Mouse (Mus musculus) thymus, adult 18-20 months (tissue): Measurements from ENCODE around the gene Rapgef6.
A peak's percentile ranks its signal among the peaks of the same experiment; 100 is the strongest.

Experiments
- DNase-seq, 2 experiments: peaks; one replicate each; pipeline ENCODE4 v3.0.0; 2022; ENCODE audit warnings: mixed read lengths in 2 of 2

Gene Rapgef6

GRCm38 (mm10) chr11:54695951-54696350, 173.3 kb downstream of the Rapgef6 start:
- DNase-seq = no peak

DNA sequence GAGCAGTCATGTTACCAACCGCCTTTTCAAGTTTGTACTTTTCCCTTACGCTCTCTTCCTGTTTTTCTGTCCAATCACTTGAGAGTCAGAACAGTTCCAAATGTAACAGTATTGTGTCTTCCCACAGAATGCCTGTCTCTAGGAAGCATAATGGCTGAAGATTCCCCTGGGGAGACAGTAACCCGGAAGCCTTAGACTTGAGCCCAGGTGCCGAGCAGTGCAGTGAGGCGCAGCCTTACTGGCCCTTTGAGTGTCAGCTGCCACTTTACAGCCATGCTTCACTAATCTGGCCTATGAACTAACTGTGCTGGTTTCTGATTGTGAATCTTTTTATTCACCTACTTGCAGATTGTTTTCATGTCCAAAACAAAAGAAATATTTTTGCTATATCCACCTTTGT, 175.0 kb downstream of the Rapgef6 start:
- DNase-seq = no peak

DNA sequence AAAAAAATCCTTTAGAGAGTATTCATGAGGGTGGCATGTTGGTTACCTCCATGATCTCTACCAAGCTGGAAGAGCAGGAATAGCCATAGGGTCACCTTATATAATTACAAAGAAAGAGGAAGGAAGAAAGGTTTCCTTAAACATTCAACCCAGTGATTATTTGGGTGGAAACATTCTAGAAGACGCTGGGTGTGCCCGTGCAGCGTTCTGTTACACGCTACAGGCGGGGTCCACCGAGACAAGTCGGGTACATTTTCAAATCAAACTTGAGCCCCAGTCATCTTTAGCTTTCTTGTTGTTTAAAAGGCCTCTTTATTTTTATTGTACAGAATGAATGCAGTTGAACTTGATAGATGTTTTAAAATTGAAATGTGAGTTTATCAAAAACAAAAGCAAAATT, 176.0 kb downstream of the Rapgef6 start:
- DNase-seq = no peak

- DNase-seq = no peak
These were observed 177.3 kb downstream of the Rapgef6 start for GRCm38 (mm10) chr11:54699972-54700371.

DNA sequence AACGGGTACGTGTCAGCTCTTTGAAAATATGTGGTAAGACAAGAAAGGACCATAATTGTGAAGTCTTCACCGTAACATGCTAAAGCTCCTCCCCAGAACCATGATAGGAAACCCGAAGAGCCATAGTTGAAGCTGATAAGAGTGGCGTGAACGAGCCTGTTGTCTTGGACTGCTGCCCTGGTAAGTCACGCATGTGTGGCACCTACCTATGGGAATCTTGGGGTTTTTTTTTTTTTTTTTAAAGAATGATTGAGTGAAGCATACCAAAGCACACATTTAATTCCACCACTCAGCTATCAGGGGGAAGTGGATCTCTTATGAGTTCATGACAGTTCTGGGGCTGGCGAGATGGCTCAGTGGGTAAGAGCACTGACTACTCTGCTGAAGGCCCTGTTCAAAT, 179.2 kb downstream of the Rapgef6 start:
- no peak for DNase-seq

DNA sequence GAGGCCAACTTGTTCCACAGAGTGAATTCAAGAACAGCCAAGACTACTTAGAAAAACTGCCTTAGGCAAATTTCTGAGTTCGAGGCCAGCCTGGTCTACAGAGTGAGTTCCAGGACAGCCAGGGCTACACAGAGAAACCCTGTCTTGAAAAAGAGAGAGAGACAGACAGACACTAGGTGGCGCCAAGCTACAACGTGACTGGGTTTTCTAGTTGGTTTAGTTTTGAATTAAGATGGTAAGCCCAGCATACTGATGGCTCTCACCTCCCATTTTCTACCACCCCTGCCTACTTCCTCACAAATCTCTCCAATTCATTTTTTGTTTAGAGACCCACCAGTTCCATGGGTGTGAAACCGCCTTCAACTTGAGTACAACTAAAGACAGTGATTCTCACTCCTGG, 180.7 kb downstream of the Rapgef6 start:
- peak; percentile 34 to 55 for DNase-seq

- DNase-seq = no peak
These were observed 185.5 kb downstream of the Rapgef6 start for GRCm38 (mm10) chr11:54708153-54708552.

- DNase-seq = no peak
These were observed 187.0 kb downstream of the Rapgef6 start for GRCm38 (mm10) chr11:54709645-54710044.

DNA sequence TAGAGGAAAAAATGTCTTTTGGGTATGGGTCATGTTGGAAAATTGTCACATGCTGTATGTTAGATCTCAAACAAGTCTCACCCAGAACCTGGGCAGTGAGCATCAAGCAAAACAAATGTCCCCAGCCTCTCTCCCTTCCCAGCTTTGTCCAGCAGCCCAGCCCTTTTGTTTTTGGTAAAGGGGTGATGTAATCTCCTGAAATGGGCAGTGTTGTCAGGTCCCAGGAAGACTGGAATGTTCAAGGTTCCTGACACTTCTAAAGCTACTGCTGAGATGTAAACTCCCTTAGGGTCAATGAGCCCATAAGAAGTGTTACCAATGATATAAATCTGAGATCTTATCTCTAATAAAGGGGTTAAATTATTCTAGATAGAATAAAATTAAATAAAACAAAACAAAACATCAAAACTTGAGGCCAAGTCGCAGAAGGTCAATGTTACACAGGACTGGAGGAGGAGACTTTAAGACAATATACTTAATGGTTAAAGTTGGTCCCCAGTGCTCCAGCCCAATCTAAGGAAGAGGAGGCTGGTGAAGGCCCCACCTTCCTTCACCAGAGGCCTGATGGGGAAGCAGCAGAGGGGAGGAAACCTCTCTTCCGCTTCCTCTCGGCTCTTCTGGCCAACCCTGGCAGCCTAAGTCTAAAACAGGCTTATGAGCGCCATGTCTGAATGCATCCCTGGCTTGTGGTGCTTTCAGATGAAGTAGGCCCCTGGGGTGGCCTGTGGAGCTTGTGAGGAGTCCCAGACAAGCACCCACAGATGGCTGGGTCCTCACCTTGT, 188.1 kb downstream of the Rapgef6 start:
- DNase-seq = no peak

GRCm38 (mm10) chr11:54712849-54713248, 190.2 kb downstream of the Rapgef6 start:
- no peak for DNase-seq

DNA sequence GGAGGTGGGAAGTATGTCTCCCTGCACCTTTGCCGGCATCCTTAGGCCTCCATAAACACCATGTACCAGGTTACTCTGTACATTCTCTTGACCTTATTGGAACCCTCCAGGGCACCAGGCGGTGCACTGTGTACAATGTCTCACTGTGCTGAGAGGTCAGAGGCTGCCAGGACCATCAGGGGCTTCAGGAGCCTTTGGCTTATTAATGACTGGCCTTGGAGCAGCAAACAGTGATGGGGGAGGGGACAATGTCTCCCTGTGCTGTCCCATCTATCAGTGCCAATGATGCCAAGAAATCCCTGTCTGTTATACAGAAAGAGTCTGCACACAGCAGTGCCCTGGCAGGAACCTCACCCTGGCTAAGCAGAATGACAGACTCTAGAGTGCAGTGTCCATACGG, 195.2 kb downstream of the Rapgef6 start:
- DNase-seq = no peak

DNA sequence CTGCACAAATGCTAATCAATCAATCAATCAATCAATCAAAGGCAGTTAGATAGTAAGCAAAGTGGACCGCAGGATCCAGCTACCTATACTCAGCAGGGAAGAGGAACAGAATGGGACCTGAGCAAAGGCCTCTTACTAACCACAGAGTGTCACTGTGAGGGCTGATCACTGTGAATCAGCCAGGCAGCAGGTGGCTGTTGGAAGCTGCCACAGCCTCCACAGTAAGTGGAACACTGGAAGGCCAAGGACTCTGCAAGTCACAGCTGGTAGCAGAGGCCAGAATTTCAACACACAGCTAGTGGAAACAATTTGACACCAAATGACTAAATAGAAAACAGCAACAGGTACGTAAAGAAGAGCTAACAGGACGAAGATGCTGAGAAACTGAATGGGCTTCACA, 196.0 kb downstream of the Rapgef6 start:
- no peak for DNase-seq

GRCm38 (mm10) chr11:54722057-54722456, 199.4 kb downstream of the Rapgef6 start:
- DNase-seq = no peak

DNA sequence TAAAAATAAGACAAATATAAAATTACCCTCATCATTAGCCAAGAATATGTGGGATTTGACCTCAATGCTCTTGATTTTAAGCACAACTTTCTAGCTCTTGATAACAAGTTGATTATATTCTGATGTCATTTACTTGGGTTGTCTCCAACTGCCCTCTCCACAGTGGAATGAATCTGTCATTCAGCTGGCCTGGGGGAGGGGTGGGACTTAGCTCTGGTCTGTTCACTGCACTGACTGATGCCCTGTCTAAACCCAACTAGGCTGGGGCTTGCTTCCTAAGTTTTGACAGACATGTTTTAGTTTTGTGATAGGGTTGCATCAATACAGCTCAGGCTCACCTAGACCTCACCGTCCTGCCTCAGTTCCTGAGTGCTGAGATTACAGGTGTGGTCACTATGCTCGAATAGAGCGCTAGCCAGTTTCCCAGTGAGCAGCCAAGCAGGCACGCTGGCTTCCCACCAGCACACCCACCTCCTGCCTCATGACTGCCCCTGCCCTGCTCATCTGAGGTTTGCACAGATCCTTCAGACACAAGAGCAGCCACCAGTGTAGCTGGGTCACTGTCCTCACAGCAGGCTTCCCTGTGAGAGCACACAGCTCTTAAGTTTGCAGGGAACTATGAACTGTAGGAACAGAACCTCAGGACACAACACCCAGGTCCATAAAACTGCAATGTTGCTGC, 201.8 kb downstream of the Rapgef6 start:
- no peak for DNase-seq

DNA sequence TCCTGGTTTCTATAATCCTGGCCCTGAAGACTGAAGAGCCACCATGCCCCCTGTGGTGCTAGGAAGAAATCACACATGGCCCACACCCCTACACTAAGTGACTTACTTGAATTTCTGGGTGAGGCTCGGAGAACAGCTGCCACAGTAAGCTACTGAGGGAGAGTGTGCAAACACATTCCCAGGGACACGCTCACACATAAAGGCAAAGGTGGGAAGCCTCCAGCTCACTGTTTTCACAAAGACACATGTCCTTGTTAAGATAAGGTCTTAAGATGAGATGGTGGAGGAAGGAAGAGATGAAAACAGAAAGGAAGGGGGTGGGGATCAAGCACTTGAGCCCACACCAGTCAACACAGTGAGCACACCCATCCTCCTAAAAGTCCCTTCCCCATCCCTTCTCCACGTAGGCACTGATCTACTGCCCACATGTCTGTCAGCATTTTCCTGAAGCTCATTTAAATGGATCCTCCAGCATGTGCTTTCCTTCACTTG, 204.0 kb downstream of the Rapgef6 start:
- DNase-seq = no peak

- DNase-seq = peak; percentile 12 to 42
These were observed 204.8 kb downstream of the Rapgef6 start for GRCm38 (mm10) chr11:54727327-54727901.

DNA sequence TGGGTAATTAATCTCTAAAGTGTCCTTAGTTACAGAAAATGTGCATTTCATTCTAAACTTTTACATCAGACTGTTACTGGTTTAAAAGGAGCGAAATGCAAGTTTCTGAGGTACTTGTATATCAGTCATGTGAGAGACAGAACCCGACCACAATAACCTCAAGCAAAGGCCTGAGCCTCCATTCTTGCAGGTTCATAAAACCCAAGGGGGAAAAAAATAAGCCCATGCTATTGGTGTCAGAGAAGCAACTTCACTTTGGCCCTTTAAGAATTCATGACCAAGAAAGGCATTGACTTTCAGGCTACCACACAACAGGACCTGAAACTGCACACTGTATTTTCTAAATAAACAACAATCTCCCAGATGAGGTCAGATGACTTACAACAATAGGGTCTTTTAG, 205.7 kb downstream of the Rapgef6 start:
- no peak for DNase-seq

DNA sequence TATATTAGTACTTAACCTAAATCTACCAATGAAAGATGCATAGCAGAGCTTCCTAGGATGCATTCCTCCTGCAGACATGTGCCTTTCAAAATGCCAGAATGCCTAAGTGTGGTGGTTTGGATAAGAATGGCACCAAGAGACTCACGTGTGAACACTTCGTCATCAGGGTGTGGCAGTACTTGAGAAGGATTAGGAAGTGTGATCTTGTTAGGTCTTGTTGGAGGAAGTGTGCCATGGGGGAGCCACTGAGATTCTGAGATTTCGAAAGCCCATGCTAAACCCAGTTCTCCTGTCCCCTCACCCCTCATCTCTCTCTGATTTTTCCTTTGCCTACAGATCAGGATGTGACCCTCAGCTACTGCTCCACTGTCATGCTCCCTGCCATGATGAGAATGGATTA, 206.7 kb downstream of the Rapgef6 start:
- DNase-seq = no peak

DNA sequence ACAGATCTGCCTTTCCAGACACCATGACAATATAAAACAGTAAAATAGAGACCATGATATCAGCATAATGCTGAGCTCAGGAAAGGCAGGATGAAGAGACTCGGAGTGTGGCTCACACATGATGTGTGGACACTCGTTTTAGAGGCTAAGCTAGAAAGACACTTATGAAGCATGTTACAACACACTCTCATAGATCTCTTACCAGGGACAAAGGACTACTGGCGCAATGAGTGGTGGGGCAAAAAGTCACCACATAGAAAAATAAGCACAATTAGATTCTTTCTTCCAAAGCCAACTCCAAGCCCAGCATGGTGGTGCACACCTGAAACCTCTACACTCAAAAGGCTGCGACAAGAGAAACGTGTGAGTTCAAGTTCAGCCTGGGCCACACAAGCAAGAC, 208.3 kb downstream of the Rapgef6 start:
- DNase-seq = no peak

- DNase-seq = no peak
These were observed 208.7 kb downstream of the Rapgef6 start for GRCm38 (mm10) chr11:54731367-54731766.

DNA sequence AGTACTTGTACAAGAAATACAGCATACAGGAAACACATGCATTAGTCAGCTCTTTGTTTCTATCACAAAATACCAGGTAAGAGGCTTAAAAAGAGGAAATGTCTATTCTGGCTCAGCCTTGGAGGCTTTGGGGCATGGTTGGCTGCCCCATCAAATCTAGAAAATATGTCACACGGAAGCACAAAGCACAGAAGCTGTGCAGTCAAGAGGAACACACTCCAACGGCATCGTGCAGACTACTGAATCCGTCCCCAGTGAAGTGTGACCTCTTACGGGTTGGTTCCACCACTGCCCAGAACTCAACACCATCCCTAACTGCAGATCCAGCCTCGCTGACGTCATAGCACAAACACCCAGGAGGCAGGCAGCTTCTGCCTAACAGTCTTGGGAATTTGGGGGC, 210.9 kb downstream of the Rapgef6 start:
- DNase-seq = no peak

GRCm38 (mm10) chr11:54735114-54735513, 212.5 kb downstream of the Rapgef6 start:
- no peak for DNase-seq

DNA sequence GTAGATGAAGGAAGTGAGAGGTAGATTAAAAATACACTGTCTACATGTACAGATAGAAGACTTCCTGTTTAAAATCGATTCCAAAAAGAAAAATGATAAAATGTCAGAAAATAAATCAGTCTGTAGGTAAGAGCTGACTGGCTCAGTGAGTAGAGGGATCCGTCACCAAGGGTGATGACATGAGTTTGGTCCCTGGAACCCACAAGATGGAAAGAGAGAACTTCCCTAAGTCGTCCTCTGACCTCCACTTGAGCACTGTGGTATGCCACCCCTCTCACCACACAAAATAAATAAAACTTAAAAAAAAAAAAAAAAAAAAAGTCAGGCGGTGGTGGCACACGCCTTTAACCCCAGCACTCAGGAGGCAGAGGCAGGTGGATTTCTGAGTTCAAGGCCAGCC, 214.3 kb downstream of the Rapgef6 start:
- DNase-seq = no peak
